Mouse (Mus musculus) thymus, adult 2 months (tissue): ENCODE results near the gene March7. TPM values are rescaled to one million over a fixed set of nuclear protein-coding genes. Genes with fewer than 3 reads are reported as not detected.

Experiments used
- DNase-seq: peaks from one replicate; pipeline ENCODE4 v3.0.0; 2021
- H3K27ac ChIP-seq: fragments of 200-500 bp; 2 replicates; pipeline ENCODE4 v1.5.1; 2012; ENCODE audit warnings: low read length, control low read depth; ENCODE audit not compliant: control insufficient read depth, insufficient read depth
- H3K27me3 ChIP-seq: fragments of 200-500 bp; 2 replicates; pipeline ENCODE4 v1.6.1; 2012; ENCODE audit warnings: mild to moderate bottlenecking, low read length, moderate library complexity, mixed read lengths; ENCODE audit not compliant: control insufficient read depth, insufficient read depth
- H3K36me3 ChIP-seq: fragments of 200-500 bp; 2 replicates; pipeline ENCODE4 v1.6.1; 2012; ENCODE audit warnings: mild to moderate bottlenecking, low read length, moderate library complexity; ENCODE audit not compliant: control insufficient read depth, insufficient read depth
- H3K4me1 ChIP-seq: fragments of 200-500 bp; replicated peaks from 2 replicates; pipeline ENCODE4 v1.6.1; 2012; ENCODE audit warnings: low read length; ENCODE audit not compliant: control insufficient read depth, insufficient read depth
- H3K4me3 ChIP-seq: fragments of 200-500 bp; 2 replicates; pipeline ENCODE4 v1.5.1; 2012; ENCODE audit warnings: mild to moderate bottlenecking, low read length, control low read depth, moderate library complexity; ENCODE audit not compliant: control insufficient read depth, insufficient read depth
- CTCF ChIP-seq: fragments of 200-500 bp; IDR thresholded peaks from 2 replicates; pipeline ENCODE4 v1.5.1; 2012; ENCODE audit warnings: mild to moderate bottlenecking, control low read depth, low read length, moderate library complexity, borderline replicate concordance; ENCODE audit not compliant: control insufficient read depth, poor library complexity, insufficient read depth; ENCODE audit errors: extremely low read depth
- POLR2A ChIP-seq: fragments of 200-500 bp; IDR thresholded peaks from 2 replicates; pipeline ENCODE4 v1.6.1; 2012; ENCODE audit warnings: mild to moderate bottlenecking, low read length, control low read depth, moderate library complexity; ENCODE audit not compliant: control insufficient read depth, poor library complexity, insufficient read depth; ENCODE audit errors: extremely low read depth
- WGBS: fragments of 180-500 bp; shearing (Covaris S2); methylation state at CpG from one replicate; pipeline ENCODE4 v1.1.7; 2018; 5-methylcytosine and 5-hydroxymethylcytosine counted together
- polyA plus RNA-seq: library from polyadenylated mRNA; depleted of rRNA; stranded (reverse); fragments of >200 nt; gene quantifications from 2 replicates; pipeline ENCODE4 v1.2.3, GENCODE M21; 2012; rRNA removed

The March7 gene
- polyA plus RNA-seq, 1 experiment = 23.3 TPM

DNA sequence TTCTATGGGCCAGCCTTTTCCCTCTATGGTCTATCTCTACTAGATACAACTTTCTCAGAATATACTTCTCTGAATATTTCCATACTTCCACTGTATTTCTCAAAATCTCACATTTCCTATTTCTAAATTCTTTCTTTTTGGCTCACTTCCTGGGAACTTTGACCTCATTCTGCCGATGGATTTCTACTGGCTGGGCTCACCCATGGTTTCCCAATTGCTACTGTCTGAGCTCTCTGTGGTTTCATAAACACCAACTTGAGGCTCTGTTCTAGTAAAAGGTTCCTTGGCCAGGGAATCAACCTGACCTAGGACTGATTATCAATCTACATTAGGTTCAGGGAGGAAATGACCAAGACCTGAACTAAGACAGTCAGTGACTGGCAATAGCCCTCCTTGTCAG lies 79.8 kb downstream of the March7 start:
- H3K4me1 ChIP-seq = no peaks in the 10 kb centered on the region
- no peak for DNase-seq
- TF ChIP-seq POLR2A = no peak
- TF ChIP-seq CTCF = no peak
- H3K27ac ChIP-seq = no peak overlapping the region
- no peaks in the 10 kb centered on the region for H3K27me3 ChIP-seq
- no peaks in the 10 kb centered on the region for H3K36me3 ChIP-seq
- no peak overlapping the region for H3K4me3 ChIP-seq
- WGBS = 85% methylated on average over 1 of the region's 1 CpGs

GRCm38 (mm10) chr2:60291381-60291780 lies 81.7 kb downstream of the March7 start:
- no peak overlapping the region for H3K4me3 ChIP-seq
- H3K4me1 ChIP-seq = no peaks in the 10 kb centered on the region
- no peak overlapping the region for H3K27ac ChIP-seq
- no peak for TF ChIP-seq POLR2A
- TF ChIP-seq CTCF = no peak
- DNase-seq = no peak
- no peaks in the 10 kb centered on the region for H3K27me3 ChIP-seq
- no peaks in the 10 kb centered on the region for H3K36me3 ChIP-seq
- 98% methylated on average over 4 of the region's 4 CpGs for WGBS

- 89% methylated on average over 3 of the region's 3 CpGs for WGBS
- no peak for DNase-seq
- no peak overlapping the region for H3K27ac ChIP-seq
- no peaks in the 10 kb centered on the region for H3K4me1 ChIP-seq
- H3K36me3 ChIP-seq = peaks cover 4% of the 10 kb centered on the region; the same call in 1 of the 2 replicates
- H3K27me3 ChIP-seq = no peaks in the 10 kb centered on the region
- no peak overlapping the region for H3K4me3 ChIP-seq
- TF ChIP-seq POLR2A (no peak), CTCF (no peak)
Measured at GRCm38 (mm10) chr2:60298266-60298665, 88.6 kb downstream of the March7 start.

- Histone ChIP-seq H3K4me1 (no peaks in the 10 kb centered on the region), H3K27me3 (no peaks in the 10 kb centered on the region), H3K36me3 (peaks cover 4% of the 10 kb centered on the region; the same call in 1 of the 2 replicates), H3K27ac (no peak overlapping the region), H3K4me3 (no peak overlapping the region)
- TF ChIP-seq CTCF = no peak
- TF ChIP-seq POLR2A = no peak
- DNase-seq = no peak
- WGBS = 94% methylated on average over 2 of the region's 2 CpGs
Measured at GRCm38 (mm10) chr2:60299323-60299722, 89.6 kb downstream of the March7 start.

Other genes starting within 250 kb of the March7 start
- 25.9 and 28.0 TPM in 2 replicates for gene Baz2b, start within 50 bp of the March7 start, polyA plus RNA-seq
- gene Cd302, start 74.6 kb downstream of the March7 start, polyA plus RNA-seq = 5.8 and 7.4 TPM in 2 replicates
- gene Ly75, start 173.4 kb downstream of the March7 start, polyA plus RNA-seq = 17.4 and 20.8 TPM in 2 replicates